Mouse (Mus musculus): ENCODE measurements around the gene Pdcd1lg2. TPM values are rescaled to one million over a fixed set of nuclear protein-coding genes. Genes with fewer than 3 reads are reported as not detected.

Pdcd1lg2 gene
- polyA plus RNA-seq, 1 experiment from 2014 or later = not detected

GRCm38 (mm10) chr19:29488073-29488390, 77.3 kb downstream of the Pdcd1lg2 start:
- H3K27me3 ChIP-seq (ENCODE audit: control insufficient read depth, insufficient read depth, low read length) = no peaks in the 10 kb centered on the region
- no peaks in the 10 kb centered on the region for H3K36me3 ChIP-seq (ENCODE audit: control insufficient read depth, insufficient read depth, low read length)
- no peak overlapping the region for H3K9ac ChIP-seq (ENCODE audit: low read length)
- H3K4me3 ChIP-seq (replicated peaks; ENCODE audit: low read length) = no peak overlapping the region
- no peak overlapping the region for H3K27ac ChIP-seq (ENCODE audit: low read length)
- no peaks in the 10 kb centered on the region for H3K9me3 ChIP-seq (replicated peaks; ENCODE audit: control insufficient read depth, low read length)
- no peaks in the 10 kb centered on the region for H3K4me1 ChIP-seq (ENCODE audit: control insufficient read depth, insufficient read depth, low read length)
- ATAC-seq (ENCODE audit: insufficient read depth, low FRiP score) = no peak
- WGBS = 42% methylated on average over 6 of the region's 6 CpGs
- H3K4me2 ChIP-seq (ENCODE audit: low read depth, low read length) = no peak overlapping the region

- Histone ChIP-seq H3K4me1 (ENCODE audit: control insufficient read depth, insufficient read depth, low read length) (no peaks in the 10 kb centered on the region), H3K4me2 (ENCODE audit: low read depth, low read length) (no peak overlapping the region), H3K4me3 (replicated peaks; ENCODE audit: low read length) (no peak overlapping the region), H3K36me3 (ENCODE audit: control insufficient read depth, insufficient read depth, low read length) (no peaks in the 10 kb centered on the region), H3K27me3 (ENCODE audit: control insufficient read depth, insufficient read depth, low read length) (no peaks in the 10 kb centered on the region), H3K9me3 (replicated peaks; ENCODE audit: control insufficient read depth, low read length) (no peaks in the 10 kb centered on the region), H3K9ac (ENCODE audit: low read length) (no peak overlapping the region), H3K27ac (ENCODE audit: low read length) (no peak overlapping the region)
- no peak for ATAC-seq (ENCODE audit: insufficient read depth, low FRiP score)
- WGBS = 48% methylated on average over 10 of the region's 10 CpGs
These were observed 77.7 kb downstream of the Pdcd1lg2 start for GRCm38 (mm10) chr19:29488420-29488819.

GRCm38 (mm10) chr19:29489785-29490284, 79.1 kb downstream of the Pdcd1lg2 start:
- Histone ChIP-seq H3K9me3 (replicated peaks; ENCODE audit: control insufficient read depth, low read length) (no peaks in the 10 kb centered on the region), H3K4me2 (ENCODE audit: low read depth, low read length) (no peak overlapping the region), H3K27ac (ENCODE audit: low read length) (no peak overlapping the region), H3K9ac (ENCODE audit: low read length) (no peak overlapping the region), H3K36me3 (ENCODE audit: control insufficient read depth, insufficient read depth, low read length) (no peaks in the 10 kb centered on the region), H3K4me3 (replicated peaks; ENCODE audit: low read length) (no peak overlapping the region), H3K27me3 (ENCODE audit: control insufficient read depth, insufficient read depth, low read length) (no peaks in the 10 kb centered on the region), H3K4me1 (ENCODE audit: control insufficient read depth, insufficient read depth, low read length) (no peaks in the 10 kb centered on the region)
- WGBS = 67% methylated on average over 3 of the region's 3 CpGs
- ATAC-seq (ENCODE audit: insufficient read depth, low FRiP score) = no peak

GRCm38 (mm10) chr19:29491467-29491866, 80.7 kb downstream of the Pdcd1lg2 start:
- 80% methylated on average over 9 of the region's 9 CpGs for WGBS

GRCm38 (mm10) chr19:29494454-29494853, 83.7 kb downstream of the Pdcd1lg2 start:
- H3K9me3 ChIP-seq (replicated peaks; ENCODE audit: control insufficient read depth, low read length) = no peaks in the 10 kb centered on the region
- H3K4me3 ChIP-seq (replicated peaks; ENCODE audit: low read length) = no peak overlapping the region
- no peaks in the 10 kb centered on the region for H3K27me3 ChIP-seq (ENCODE audit: control insufficient read depth, insufficient read depth, low read length)
- no peaks in the 10 kb centered on the region for H3K36me3 ChIP-seq (ENCODE audit: control insufficient read depth, insufficient read depth, low read length)
- no peaks in the 10 kb centered on the region for H3K4me1 ChIP-seq (ENCODE audit: control insufficient read depth, insufficient read depth, low read length)
- ATAC-seq (ENCODE audit: insufficient read depth, low FRiP score) = no peak
- no peak overlapping the region for H3K4me2 ChIP-seq (ENCODE audit: low read depth, low read length)
- 81% methylated on average over 4 of the region's 4 CpGs for WGBS
- H3K27ac ChIP-seq (ENCODE audit: low read length) = no peak overlapping the region
- H3K9ac ChIP-seq (ENCODE audit: low read length) = no peak overlapping the region

More at GRCm38 (mm10) chr19:29491467-29491866, 80.7 kb downstream of the Pdcd1lg2 start:
- Histone ChIP-seq H3K4me3 (replicated peaks; ENCODE audit: low read length) (no peak overlapping the region), H3K9ac (ENCODE audit: low read length) (no peak overlapping the region), H3K4me1 (ENCODE audit: control insufficient read depth, insufficient read depth, low read length) (no peaks in the 10 kb centered on the region), H3K27ac (ENCODE audit: low read length) (no peak overlapping the region), H3K4me2 (ENCODE audit: low read depth, low read length) (no peak overlapping the region), H3K9me3 (replicated peaks; ENCODE audit: control insufficient read depth, low read length) (no peaks in the 10 kb centered on the region), H3K36me3 (ENCODE audit: control insufficient read depth, insufficient read depth, low read length) (no peaks in the 10 kb centered on the region), H3K27me3 (ENCODE audit: control insufficient read depth, insufficient read depth, low read length) (no peaks in the 10 kb centered on the region)
- no peak for ATAC-seq (ENCODE audit: insufficient read depth, low FRiP score)

- Histone ChIP-seq H3K9me3 (replicated peaks; ENCODE audit: control insufficient read depth, low read length) (no peaks in the 10 kb centered on the region), H3K36me3 (ENCODE audit: control insufficient read depth, insufficient read depth, low read length) (no peaks in the 10 kb centered on the region), H3K4me1 (ENCODE audit: control insufficient read depth, insufficient read depth, low read length) (no peaks in the 10 kb centered on the region), H3K4me2 (ENCODE audit: low read depth, low read length) (no peak overlapping the region), H3K9ac (ENCODE audit: low read length) (no peak overlapping the region), H3K4me3 (replicated peaks; ENCODE audit: low read length) (no peak overlapping the region), H3K27ac (ENCODE audit: low read length) (no peak overlapping the region), H3K27me3 (ENCODE audit: control insufficient read depth, insufficient read depth, low read length) (no peaks in the 10 kb centered on the region)
- ATAC-seq (ENCODE audit: insufficient read depth, low FRiP score) = no peak
- 66% methylated on average over 6 of the region's 6 CpGs for WGBS
These were observed 85.4 kb downstream of the Pdcd1lg2 start for GRCm38 (mm10) chr19:29496001-29496597.

GRCm38 (mm10) chr19:29496786-29497557, 86.3 kb downstream of the Pdcd1lg2 start:
- no peak overlapping the region for H3K27ac ChIP-seq (ENCODE audit: low read length)
- no peak overlapping the region for H3K9ac ChIP-seq (ENCODE audit: low read length)
- H3K4me1 ChIP-seq (ENCODE audit: control insufficient read depth, insufficient read depth, low read length) = no peaks in the 10 kb centered on the region
- WGBS = 60% methylated on average over 7 of the region's 7 CpGs
- no peak overlapping the region for H3K4me3 ChIP-seq (replicated peaks; ENCODE audit: low read length)
- H3K27me3 ChIP-seq (ENCODE audit: control insufficient read depth, insufficient read depth, low read length) = no peaks in the 10 kb centered on the region
- H3K4me2 ChIP-seq (ENCODE audit: low read depth, low read length) = no peak overlapping the region
- H3K36me3 ChIP-seq (ENCODE audit: control insufficient read depth, insufficient read depth, low read length) = no peaks in the 10 kb centered on the region
- no peak for ATAC-seq (ENCODE audit: insufficient read depth, low FRiP score)
- no peaks in the 10 kb centered on the region for H3K9me3 ChIP-seq (replicated peaks; ENCODE audit: control insufficient read depth, low read length)

GRCm38 (mm10) chr19:29497874-29498273, 87.2 kb downstream of the Pdcd1lg2 start:
- Histone ChIP-seq H3K27me3 (ENCODE audit: control insufficient read depth, insufficient read depth, low read length) (no peaks in the 10 kb centered on the region), H3K4me2 (ENCODE audit: low read depth, low read length) (no peak overlapping the region), H3K4me3 (replicated peaks; ENCODE audit: low read length) (no peak overlapping the region), H3K9ac (ENCODE audit: low read length) (no peak overlapping the region), H3K27ac (ENCODE audit: low read length) (no peak overlapping the region), H3K4me1 (ENCODE audit: control insufficient read depth, insufficient read depth, low read length) (no peaks in the 10 kb centered on the region), H3K36me3 (ENCODE audit: control insufficient read depth, insufficient read depth, low read length) (no peaks in the 10 kb centered on the region), H3K9me3 (replicated peaks; ENCODE audit: control insufficient read depth, low read length) (no peaks in the 10 kb centered on the region)
- WGBS = 59% methylated on average over 7 of the region's 7 CpGs
- no peak for ATAC-seq (ENCODE audit: insufficient read depth, low FRiP score)

- Histone ChIP-seq H3K27me3 (ENCODE audit: control insufficient read depth, insufficient read depth, low read length) (no peaks in the 10 kb centered on the region), H3K4me3 (replicated peaks; ENCODE audit: low read length) (no peak overlapping the region), H3K36me3 (ENCODE audit: control insufficient read depth, insufficient read depth, low read length) (no peaks in the 10 kb centered on the region), H3K4me1 (ENCODE audit: control insufficient read depth, insufficient read depth, low read length) (no peaks in the 10 kb centered on the region), H3K9ac (ENCODE audit: low read length) (no peak overlapping the region), H3K27ac (ENCODE audit: low read length) (no peak overlapping the region), H3K4me2 (ENCODE audit: low read depth, low read length) (no peak overlapping the region), H3K9me3 (replicated peaks; ENCODE audit: control insufficient read depth, low read length) (no peaks in the 10 kb centered on the region)
- ATAC-seq (ENCODE audit: insufficient read depth, low FRiP score) = no peak
- 69% methylated on average over 6 of the region's 6 CpGs for WGBS
These were observed 88.2 kb downstream of the Pdcd1lg2 start for GRCm38 (mm10) chr19:29498842-29499456.
